21 mouse cellular contexts compared by ENCODE assay signal in genomic region chr15:79793076-79793475, GRCm38 (mm10). TPM values are rescaled to one million over a fixed set of nuclear protein-coding genes. Genes with fewer than 3 reads are reported as not detected.
"Had no signal": no experiment of that assay in that cellular context is flagged by ENCODE, and none has a peak within 500 bp of the region (broad histone marks: within the 10 kb centered on the region; RNA-seq: fewer than 3 reads in every experiment).

No protein-coding gene starts in this region.

- H3K4me3 ChIP-seq: limb, embryonic 12.5 days; limb, embryonic 15.5 days; midbrain, embryonic 12.5 days; myocyte; neural tube, embryonic 13.5 days had no signal

- H3K36me3 ChIP-seq: limb, embryonic 12.5 days; limb, embryonic 15.5 days; midbrain, embryonic 12.5 days had no signal

- DNase-seq: kidney, adult 2 months; layer of hippocampus, adult 9-11 months; liver, postnatal 0 days; lung, embryonic 14.5 days; right cerebral cortex, postnatal 25 days; thymus, adult 2 months; thymus, postnatal 14 days had no signal

- H3K4me1 ChIP-seq: limb, embryonic 12.5 days; limb, embryonic 15.5 days had no signal

- ATAC-seq: intestine, postnatal 0 days; liver, postnatal 0 days; lung, postnatal 0 days; midbrain, embryonic 16.5 days had no signal

- H3K9me3 ChIP-seq: limb, embryonic 12.5 days; limb, embryonic 15.5 days; midbrain, embryonic 12.5 days; neural tube, embryonic 13.5 days had no signal

RNA-seq across cellular contexts. Expression of gene Nptxr, which starts 11.5 kb away (rescaled TPM):
- total RNA-seq: megakaryocyte-erythroid progenitor cell, adult 5-6 weeks; monocyte, adult 5-6 weeks had no signal

RNA-seq across cellular contexts. Expression of gene Npcd, which starts 41.0 kb away (rescaled TPM):
- total RNA-seq: megakaryocyte-erythroid progenitor cell, adult 5-6 weeks; monocyte, adult 5-6 weeks; neutrophil, adult 5-6 weeks had no signal
- polyA plus RNA-seq: intestine, postnatal 0 days; kidney, adult 2 months; limb, embryonic 12.5 days; limb, embryonic 15.5 days; liver, embryonic 11.5 days; liver, postnatal 0 days; lung, embryonic 14.5 days; lung, postnatal 0 days; macrophage; neural tube, embryonic 13.5 days; stomach, postnatal 0 days had no signal
